Mouse (Mus musculus): ENCODE measurements around the gene Psmb2.

GRCm38 (mm10) chr4:126644333-126644963 lies 33.0 kb upstream of the Psmb2 start:
- TF ChIP-seq CTCF (IDR thresholded peaks at IDR 0.05; ENCODE audit: low read depth, low read length) (no peak), POLR2A (IDR thresholded peaks at IDR 0.05; ENCODE audit: extremely low read depth, insufficient read depth, low read length) (no peak)
